Mouse (Mus musculus) megakaryocyte, embryonic 14.5 days (primary cell): ENCODE results near the gene Lrrc8b.

Source experiments
- FLI1 ChIP-seq: IDR thresholded peaks from 2 replicates; pipeline ENCODE4 v1.6.1; 2012; ENCODE audit warnings: low read length, inconsistent platforms, mixed read lengths
- GATA1 ChIP-seq: IDR thresholded peaks from 3 replicates; pipeline ENCODE4 v1.6.1; 2012; ENCODE audit warnings: mixed read lengths, low read length, inconsistent platforms, borderline replicate concordance

- TF ChIP-seq GATA1 (no peak), FLI1 (no peak)
These were observed 104.4 kb downstream of the Lrrc8b start for GRCm38 (mm10) chr5:105519976-105520300.
